Mouse (Mus musculus) embryonic stem cell, embryonic (primary cell): ENCODE measurements at regions not wholly inside any gene's neighbourhood (a gene's known extent, or its start where the extent isn't known, plus 50 kb on each side); places are given as distances from the start of the nearest gene placed in this dataset.

Source experiments
- CTCF ChIA-PET, 4 experiments: fragments of 300-600 bp in 2 of 4; fragments of 350-600 bp in 2 of 4; sonication (Branson Sonifier 250); formaldehyde crosslinking; loops; one replicate each; lab custom pipeline; 2022; ENCODE audit warnings: inconsistent platforms in 2 of 4; lab: Charles Lee
- POLR2A ChIA-PET, 4 experiments: fragments of 300-600 bp in 2 of 4; fragments of 350-600 bp in 2 of 4; sonication (Branson Sonifier 250); formaldehyde crosslinking; loops; one replicate each; lab custom pipeline; 2022; ENCODE audit warnings: antibody characterized with exemption in 4 of 4, inconsistent platforms in 1 of 4; lab: Charles Lee

DNA sequence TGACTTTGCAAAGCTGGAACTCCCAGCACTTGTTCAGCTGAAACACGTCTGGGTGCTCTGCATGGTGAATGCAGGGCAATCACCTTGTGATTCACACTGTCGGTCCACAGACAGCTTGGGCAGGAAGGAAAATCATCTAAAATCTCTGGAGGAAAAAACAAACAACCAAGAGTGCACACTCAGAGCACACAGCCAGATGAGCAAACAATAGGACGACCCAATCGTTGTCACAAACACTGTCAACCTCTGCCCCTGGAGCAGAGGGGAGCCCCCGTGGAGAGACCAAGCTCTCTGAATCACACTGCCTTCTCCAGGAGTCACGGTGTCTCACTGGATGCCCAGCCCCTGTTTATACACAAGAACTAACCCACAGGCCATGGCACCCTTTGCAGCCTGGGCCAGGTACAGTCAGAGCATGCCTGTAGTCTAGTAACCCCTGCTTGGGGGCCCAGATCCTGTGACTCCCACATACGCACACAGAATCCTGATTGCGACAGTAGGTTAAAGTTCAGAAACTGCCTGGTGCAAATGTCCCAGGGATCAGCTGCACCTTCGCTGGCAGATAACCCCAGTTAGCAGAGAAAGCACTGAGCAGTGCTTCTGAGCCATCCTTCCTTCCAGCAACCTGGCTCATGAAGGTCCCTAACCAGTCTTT is 63.0 kb upstream of the Rreb1 start:
- ChIA-PET CTCF (interaction anchor here in 2 of 4 experiments (0.5 to 0.7 kb wide), 3 partner anchors 58 to 721 kb away, joined by 3 to 12 read pairs (median 3); no protein-coding TSS in a partner anchor), POLR2A (interaction anchor here in 2 of 4 experiments (0.6 to 1.6 kb wide), 5 partner anchors 13 to 63 kb away, joined by 3 to 4 read pairs (median 4); partner anchors contain the start of gene Rreb1 (in 1 of the 2))

DNA sequence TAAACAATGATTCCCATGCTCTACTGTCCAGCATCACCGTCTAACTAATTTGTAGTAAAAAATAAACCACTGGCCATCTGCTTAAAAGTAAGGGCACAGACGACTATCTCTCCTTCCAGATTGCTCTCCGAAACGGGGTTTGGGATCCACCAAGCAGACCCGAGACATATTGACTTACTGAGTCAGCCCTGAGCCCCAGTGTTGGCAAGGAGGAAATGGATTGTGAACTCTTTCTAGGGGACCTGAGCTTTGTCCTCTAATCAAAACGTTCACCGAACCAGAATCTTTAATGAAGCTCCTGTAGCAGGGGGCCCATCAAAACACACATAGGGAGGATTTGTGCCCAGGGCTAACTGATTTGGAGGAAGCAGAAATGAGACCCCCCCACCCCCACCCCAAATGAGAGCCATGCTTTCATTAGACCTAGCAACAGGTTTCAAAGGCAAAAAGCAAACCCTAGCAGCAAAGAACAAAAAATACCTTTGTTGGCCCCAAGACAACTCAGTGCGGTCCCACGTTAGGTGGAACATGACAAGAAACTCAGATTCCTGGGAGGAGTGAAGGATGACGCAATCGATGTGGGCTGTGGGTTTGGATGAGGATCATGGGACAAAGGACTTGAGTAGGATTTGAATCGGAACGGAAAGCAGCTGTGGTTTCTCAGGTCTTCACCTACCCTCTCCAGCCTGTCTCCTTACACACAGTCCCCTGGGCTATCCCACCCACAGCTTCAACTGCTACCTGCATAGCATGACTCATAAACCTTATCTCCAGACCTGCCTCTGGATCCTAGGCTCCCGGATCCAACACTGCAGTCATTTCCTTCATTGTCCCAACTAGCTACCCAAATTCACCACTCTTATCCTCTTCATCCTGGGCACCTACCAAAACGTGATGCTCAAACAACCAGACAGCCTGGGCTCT is 62.2 kb upstream of the Rreb1 start:
- ChIA-PET POLR2A (interaction anchor here in 3 of 4 experiments (0.7 to 1.6 kb wide), 6 partner anchors 9 to 142 kb away, joined by 3 to 5 read pairs (median 4); no protein-coding TSS in a partner anchor), CTCF (interaction anchor here in 1 of 4 experiments (0.7 kb wide), 1 partner anchor 199 kb away, joined by 3 read pairs; no protein-coding TSS in a partner anchor)

DNA sequence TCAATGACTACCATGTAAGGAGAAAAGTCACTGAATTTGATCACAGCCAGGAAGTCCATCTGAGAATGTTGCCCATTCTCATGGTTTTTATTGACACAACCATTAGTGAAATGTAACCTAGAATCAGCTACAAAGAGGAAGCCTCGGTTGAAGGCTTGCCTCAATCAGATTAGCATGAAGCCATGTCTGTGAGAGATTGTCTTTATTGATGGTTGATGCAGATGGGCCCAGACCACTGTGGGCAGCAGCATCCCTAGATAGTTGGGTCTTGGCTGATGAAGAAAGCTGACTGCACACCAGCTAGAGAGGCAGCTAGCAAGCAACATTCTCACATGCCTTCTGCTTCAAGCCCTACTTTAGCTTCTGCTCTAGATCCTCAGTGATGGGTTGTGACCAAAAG is 60.4 kb upstream of the Rreb1 start:
- ChIA-PET CTCF (no interaction called here), POLR2A (interaction anchor here in 1 of 4 experiments (0.6 to 0.7 kb wide), 3 partner anchors 122 to 243 kb away, joined by 3 to 5 read pairs (median 5); no protein-coding TSS in a partner anchor)

DNA sequence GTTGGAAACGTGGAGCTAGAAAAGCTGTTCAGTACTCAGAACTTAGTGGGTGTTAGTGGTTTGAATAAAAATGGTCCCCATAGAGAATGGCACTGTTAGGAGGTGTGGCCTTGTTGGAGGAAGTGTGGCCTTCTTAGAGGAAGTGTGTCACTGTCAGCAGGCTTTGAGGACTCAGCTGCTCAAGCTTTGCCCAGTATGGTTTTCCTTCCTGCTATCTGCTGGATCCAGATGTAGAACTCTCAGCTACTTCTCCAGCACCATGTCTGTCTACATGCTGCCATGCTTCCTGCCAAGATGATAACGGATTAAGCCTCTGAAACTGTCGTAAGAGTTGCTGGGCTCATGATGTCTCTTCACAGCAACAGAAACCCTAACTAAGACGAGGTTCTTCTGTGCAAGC is 59.8 kb upstream of the Rreb1 start:
- ChIA-PET CTCF (no interaction called here), POLR2A (interaction anchor here in 2 of 4 experiments (0.7 to 1.6 kb wide), 4 partner anchors 9 to 243 kb away, joined by 3 to 5 read pairs (median 3); no protein-coding TSS in a partner anchor)
